Mouse (Mus musculus): Measurements from ENCODE around the gene Rab30. TPM values are rescaled to one million over a fixed set of nuclear protein-coding genes. Genes with fewer than 3 reads are reported as not detected.
"Not testable (repeated sequence)": the region's sequence is repeated elsewhere in the genome, so short reads cannot be mapped to it uniquely, and the experiment has no call there.

Gene Rab30
- total RNA-seq, 2 experiments from 2014 or later, result 32.6 to 36.0 TPM

DNA sequence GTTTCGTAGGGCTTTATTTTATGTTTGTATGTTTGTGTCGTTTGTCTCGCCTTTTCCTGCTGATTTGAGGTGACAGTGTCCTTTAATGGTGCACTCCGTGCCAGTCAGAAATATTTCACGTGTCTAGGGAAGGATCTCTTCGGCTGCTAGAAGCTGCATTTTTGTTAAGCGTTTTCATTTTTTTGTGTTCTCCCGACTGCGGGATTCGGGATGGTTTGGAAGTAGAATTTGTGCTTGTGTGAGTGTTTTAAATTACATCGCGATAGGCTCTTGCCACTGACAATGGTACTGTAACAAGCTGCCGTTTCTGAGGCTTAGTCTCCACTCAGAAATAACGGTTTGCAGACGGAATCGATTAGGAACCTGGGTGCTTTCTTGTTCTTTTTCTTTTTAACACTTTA is 938 bp downstream of the Rab30 start:
- intact Hi-C loops (cut with DNase I), result loop anchor here (5.0 to 10.0 kb wide), 4 partner anchors 35 to 125 kb away; partner anchors contain the start of gene Pcf11
- DNase-seq (ENCODE audit: low spot score in 2 of 2), result no peak

DNA sequence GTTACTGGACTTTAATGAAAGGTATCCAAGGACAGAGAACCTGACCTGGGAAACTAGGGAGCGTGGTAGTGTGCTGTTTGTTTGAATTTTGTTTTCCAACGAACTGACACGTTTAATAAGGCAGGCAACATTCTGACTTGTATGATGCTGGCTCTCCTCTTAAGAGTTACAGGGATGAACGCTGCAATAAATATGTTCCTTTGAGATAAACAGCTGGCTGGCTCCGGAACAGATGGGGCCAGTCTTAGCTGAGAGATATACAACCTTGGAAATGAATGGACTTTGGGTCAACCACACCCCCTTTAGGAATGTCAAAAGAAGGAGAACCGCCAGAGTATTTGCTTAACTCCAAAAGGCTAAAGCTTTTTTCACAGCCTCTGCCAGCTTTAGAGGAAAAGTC is 1.4 kb downstream of the Rab30 start:
- intact Hi-C loops (cut with DNase I), result loop anchor here (5.0 to 10.0 kb wide), 4 partner anchors 35 to 125 kb away; partner anchors contain the start of gene Pcf11
- no peak for DNase-seq (ENCODE audit: low spot score in 2 of 2)

- intact Hi-C loops (cut with DNase I), result loop anchor here (5.0 to 10.0 kb wide), 4 partner anchors 34 to 124 kb away; partner anchors contain the start of gene Pcf11
- no peak for DNase-seq (ENCODE audit: low spot score in 2 of 2)
Measured at GRCm38 (mm10) chr7:92743325-92743724, 1.9 kb downstream of the Rab30 start.

DNA sequence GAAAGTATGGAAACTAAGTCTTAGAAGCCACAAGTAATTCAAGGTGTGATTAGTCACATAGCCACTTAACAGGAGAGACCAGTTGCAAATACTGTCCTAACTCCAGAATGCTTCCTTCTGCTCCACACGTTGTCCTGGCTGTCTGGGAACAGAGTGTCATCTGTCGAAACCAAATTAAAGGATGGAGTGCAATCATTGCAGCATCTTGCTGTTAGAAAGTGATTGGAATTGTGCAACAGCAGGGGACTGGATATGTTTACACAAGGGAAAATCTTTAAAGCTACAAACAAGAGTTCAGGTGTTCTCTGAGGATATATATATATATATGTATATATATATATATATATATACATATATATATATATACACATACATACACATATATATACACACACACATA is 9.0 kb downstream of the Rab30 start:
- intact Hi-C loops (cut with DNase I), result no loop called here
- no peak for DNase-seq (ENCODE audit: low spot score in 2 of 2)

DNA sequence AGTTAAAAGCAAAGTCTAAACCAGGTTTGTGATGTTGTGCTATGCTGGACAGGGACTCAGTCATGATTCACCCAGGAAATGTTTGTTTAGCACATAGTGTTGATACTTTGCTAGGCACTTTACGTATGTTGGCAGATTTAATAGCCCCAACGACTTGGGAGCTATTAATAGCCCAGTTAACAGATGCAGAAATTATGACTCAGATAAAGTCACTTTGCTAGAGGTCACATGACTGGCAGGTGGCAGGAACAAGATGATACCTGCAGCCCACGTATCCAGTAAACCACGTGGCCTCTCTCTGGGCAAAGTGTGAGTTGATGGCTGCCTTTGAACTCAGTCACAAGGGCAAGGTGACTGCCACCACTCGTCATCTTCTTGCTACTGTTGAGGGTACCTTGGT is 16.7 kb downstream of the Rab30 start:
- intact Hi-C loops (cut with DNase I), result no loop called here
- no peak for DNase-seq (ENCODE audit: low spot score in 2 of 2)

DNA sequence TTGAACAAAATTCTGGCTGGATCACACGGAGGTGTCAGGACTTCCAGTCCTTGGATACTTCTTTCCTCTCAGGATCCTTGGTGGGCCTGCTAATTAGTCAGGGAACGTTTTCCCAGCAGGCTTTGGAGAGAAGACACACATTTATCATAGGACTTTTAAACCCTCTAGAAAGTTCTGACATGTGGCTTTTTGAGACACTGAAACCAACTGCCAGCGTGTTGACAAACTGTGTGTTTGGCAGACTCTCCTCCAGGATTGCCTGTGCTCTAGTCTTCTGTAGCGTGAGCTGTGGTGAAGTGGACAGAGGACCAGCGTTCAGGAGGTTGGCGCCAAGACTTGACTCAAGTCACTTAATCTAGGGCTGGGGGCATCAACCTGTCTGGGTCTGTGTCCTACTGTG is 19.2 kb downstream of the Rab30 start:
- intact Hi-C loops (cut with DNase I), result no loop called here
- no peak for DNase-seq (ENCODE audit: low spot score in 2 of 2)

- intact Hi-C loops (cut with DNase I), result no loop called here
- DNase-seq (ENCODE audit: low spot score in 2 of 2), result no peak
Measured at GRCm38 (mm10) chr7:92761161-92761560, 19.8 kb downstream of the Rab30 start.

- DNase-seq (ENCODE audit: low spot score in 2 of 2), result no peak
- intact Hi-C loops (cut with DNase I), result no loop called here
Measured at GRCm38 (mm10) chr7:92765426-92765825, 24.0 kb downstream of the Rab30 start.

DNA sequence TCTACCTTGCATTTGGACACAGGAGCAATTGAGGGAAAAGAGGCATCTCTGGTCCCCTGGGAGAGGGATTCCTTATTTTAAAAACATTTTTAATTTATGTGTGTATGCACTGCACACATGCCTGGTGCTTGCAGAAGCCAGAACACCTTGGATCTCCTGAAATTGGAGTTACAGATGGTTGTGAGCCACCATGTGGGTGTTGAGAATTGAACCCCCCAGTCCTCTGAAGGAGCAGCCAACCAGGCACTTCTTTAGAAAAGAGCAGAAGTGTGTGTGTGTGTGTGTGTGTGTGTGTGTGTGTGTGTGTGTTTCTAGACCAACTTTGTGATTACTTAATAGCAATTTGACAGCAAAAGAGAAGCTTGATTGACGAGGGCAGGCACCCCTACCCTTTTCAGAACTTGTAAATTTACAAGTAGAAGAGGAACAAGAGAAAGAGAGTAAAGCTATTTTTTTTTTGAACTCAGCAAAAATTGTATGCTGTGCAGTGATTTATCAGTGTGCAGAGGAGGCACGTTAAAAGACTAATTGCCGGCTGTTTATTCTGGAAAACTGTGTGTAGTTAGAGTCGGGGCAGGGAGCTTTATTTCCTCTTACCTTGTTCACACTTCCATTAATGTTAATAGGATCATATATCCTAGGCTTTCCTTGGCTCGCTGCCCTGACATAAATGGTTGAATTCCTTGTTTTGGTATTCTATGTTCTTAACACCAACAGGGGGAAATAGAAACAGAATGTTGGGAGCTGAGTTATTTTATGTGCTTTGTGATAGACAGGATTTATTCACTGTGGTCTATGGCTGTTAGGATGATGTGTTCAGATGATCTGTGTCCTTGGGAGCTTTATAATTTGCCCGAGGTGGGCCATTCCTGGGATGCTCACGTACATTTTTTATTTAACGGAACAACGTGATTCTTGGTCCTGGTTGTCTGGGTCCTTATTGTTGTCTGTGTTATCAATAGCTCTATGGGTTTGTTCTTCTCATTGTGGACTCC is 25.0 kb downstream of the Rab30 start:
- intact Hi-C loops (cut with DNase I), result no loop called here
- DNase-seq (ENCODE audit: low spot score in 2 of 2), result peak; percentile 27 to 65

DNA sequence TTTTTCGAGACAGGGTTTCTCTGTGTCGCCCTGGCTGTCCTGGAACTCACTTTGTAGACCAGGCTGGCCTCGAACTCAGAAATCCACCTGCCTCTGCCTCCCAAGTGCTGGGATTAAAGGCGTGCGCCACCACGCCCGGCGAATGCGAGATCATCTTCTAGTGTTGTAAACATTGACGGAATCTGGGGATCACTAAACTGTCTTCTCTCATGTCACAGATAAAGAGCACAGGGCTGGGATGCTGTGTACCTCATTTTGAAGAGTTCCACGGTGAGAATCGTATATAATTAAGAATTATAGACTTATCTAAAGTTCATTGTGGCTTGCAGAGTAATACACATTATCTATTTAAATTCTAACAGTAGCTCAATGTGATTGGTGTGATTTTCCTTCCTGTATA is 26.7 kb downstream of the Rab30 start:
- intact Hi-C loops (cut with DNase I); DNase-seq (ENCODE audit: low spot score in 2 of 2): not testable (repeated sequence)

DNA sequence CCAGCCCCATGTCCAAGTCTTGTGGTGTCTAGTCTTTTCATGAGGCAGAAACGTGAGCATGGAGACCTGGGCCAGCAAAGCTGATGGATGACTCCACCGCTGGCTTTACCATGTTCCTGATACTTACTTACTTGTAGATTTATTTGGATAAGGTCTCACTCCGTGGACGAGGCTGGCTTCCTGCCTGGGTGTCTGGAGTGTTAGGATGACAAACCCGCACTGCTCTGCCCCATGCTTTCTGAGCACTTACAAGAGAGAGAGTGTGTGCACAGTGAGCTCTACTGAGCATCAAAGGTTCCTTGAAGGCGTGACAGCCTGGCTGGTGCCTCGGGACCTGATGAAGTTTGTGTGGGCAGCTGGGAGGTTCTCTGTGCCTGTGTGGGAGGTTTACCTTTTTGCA is 27.5 kb downstream of the Rab30 start:
- DNase-seq (ENCODE audit: low spot score in 2 of 2), result no peak
- intact Hi-C loops (cut with DNase I), result no loop called here

- intact Hi-C loops (cut with DNase I), result no loop called here
- DNase-seq (ENCODE audit: low spot score in 2 of 2), result no peak
Measured at GRCm38 (mm10) chr7:92773006-92773405, 31.6 kb downstream of the Rab30 start.

DNA sequence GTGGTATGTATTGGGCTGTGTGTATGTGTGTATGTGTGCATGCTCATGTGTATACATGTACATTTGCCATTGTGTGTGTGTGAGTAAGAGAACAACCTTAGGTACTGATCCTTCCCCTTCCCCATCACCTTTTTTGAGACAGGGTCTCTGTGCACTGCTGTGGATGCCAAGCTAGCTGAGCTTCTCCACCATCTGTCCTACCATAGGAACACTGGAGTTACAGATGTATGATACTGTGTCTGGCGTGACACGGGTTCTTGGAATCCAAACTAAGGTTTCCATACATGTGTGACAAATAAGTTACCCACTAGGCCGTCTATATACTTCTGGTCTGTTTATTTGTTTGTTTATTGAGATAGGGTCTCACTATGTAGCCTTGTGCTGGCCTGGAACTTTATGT is 32.2 kb downstream of the Rab30 start:
- intact Hi-C loops (cut with DNase I), result no loop called here
- no peak for DNase-seq (ENCODE audit: low spot score in 2 of 2)

DNA sequence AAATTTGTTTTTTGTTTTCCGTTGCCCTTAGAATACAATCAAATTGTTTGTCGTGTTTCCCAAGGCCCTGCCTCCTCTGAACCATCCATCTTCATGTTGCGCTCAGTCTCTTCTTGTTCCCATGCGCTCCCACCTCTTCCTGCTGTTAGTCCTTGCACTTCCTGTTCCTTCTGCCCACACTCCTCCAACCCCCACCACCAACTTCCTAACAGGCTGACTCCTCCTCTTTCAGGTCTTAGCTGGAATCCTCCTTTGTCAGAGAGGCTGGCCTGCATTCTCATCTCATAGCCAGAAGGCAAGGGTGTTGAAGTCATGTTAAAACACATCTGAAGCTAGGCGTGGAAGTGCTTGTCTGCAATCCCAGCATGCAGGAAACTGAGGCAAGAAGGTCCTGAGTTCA is 33.3 kb downstream of the Rab30 start:
- DNase-seq (ENCODE audit: low spot score in 2 of 2), result no peak
- intact Hi-C loops (cut with DNase I), result loop anchor here (5.0 kb wide), 1 partner anchor 32 kb away; the partner anchor contains the start of gene Rab30

GRCm38 (mm10) chr7:92775703-92776102 is 34.3 kb downstream of the Rab30 start:
- DNase-seq (ENCODE audit: low spot score in 2 of 2), result no peak
- intact Hi-C loops (cut with DNase I), result loop anchor here (5.0 kb wide), 1 partner anchor 33 kb away; the partner anchor contains the start of gene Rab30

- intact Hi-C loops (cut with DNase I), result loop anchor here (5.0 kb wide), 1 partner anchor 34 kb away; the partner anchor contains the start of gene Rab30
- DNase-seq (ENCODE audit: low spot score in 2 of 2), result no peak
Measured at GRCm38 (mm10) chr7:92776647-92777046, 35.2 kb downstream of the Rab30 start.

DNA sequence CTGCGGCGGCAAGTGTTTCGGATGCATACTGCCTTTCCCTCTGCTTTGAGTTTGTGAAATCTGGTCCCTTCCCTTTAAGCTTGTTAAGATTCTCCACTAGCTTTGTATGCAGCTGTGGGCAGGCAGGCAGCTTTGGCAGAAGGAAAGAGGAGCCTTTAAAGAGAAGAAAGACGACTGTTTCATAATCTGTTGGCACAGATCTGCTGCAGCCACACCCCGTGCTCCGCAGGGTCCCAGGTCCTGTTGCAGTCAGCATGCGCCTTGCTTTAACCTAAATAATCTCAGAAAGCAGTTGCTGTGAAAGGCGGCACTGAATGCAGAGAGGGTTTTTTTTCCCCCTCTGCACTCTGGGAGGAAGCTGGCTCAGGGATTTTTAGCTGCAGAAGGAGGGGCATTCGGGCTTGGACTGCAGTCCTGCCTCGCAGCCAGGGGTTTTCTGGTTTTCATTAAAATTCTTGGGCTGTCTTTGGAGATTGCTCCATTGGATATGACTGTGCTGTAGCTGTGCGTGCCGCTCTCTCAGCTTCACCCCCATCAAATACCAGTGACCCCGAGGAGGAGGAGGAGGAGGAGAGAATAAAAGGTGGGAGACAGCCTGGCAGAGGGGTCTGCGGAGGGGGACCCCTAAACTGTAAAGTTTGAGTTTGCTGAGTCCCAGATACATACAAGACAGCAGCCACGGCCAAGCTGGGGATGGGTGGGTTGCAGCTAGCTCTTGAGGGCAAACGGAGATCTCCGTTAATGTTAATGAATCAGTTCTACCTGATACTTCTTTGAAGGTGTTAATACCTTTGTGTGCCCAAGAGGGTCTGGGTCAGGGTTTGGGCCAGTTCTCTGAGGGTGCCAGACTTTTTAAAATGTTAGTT is 35.9 kb downstream of the Rab30 start:
- intact Hi-C loops (cut with DNase I), result loop anchor here (5.0 kb wide), 1 partner anchor 35 kb away; the partner anchor contains the start of gene Rab30
- peak; percentile 56 to 66 for DNase-seq (ENCODE audit: low spot score in 2 of 2)

DNA sequence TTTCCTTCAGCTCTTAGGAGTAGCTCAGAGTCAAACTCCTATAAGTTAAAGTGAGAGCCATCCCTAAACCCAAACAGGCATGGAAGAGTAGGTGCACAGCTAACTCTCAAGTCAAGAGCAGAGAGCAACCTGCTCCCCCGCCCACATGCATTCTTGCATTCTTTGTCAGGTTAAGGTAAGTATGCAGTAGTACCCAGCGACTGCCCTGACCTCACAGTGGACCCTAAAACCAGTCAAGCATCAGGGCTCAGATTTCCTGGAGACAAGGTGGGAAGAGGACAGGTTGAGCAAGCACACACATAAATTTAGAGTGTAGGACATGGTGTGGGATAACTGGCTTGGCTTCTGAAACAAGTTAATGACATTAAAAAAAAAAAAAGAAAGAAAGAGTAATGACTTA is 37.7 kb downstream of the Rab30 start:
- DNase-seq (ENCODE audit: low spot score in 2 of 2), result no peak
- intact Hi-C loops (cut with DNase I), result loop anchor here (5.0 kb wide), 1 partner anchor 37 kb away; the partner anchor contains the start of gene Rab30

- no peak for DNase-seq (ENCODE audit: low spot score in 2 of 2)
- intact Hi-C loops (cut with DNase I), result no loop called here
Measured at GRCm38 (mm10) chr7:92781361-92781760, 40.0 kb downstream of the Rab30 start.

DNA sequence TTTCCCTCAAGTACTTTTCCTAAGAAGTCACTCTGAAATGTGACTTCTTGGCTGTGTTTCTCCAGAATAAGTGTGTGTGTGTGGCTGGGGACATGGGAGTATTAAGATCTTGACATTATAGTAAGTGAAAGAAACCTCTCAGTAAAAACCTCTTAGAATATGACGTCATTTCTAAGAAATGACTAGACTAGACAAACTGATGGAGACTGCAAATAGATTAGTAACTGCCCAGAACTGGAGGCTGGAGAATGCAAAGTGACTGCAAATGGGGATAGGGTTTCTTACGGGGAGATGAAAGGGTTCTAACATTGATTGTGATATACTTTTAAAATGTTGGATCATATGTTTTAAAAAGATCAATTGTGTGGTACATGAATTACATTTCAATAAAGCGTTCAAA is 40.5 kb downstream of the Rab30 start:
- DNase-seq (ENCODE audit: low spot score in 2 of 2), result no peak
- intact Hi-C loops (cut with DNase I), result no loop called here
